In genomic region chr5:148952419-148952818, GRCm38 (mm10) we compare ENCODE assay signal across 9 mouse cellular contexts. TPM values are rescaled to one million over a fixed set of nuclear protein-coding genes. Genes with fewer than 3 reads are reported as not detected.
A peak's percentile ranks its signal among the peaks of the same experiment; 100 is the strongest.
DNase-seq lines count a peak whose midpoint lies in the region; ATAC-seq lines count a peak whose summit lies in the region.
"Had no signal": no experiment of that assay in that cellular context is flagged by ENCODE, and none has a peak within 500 bp of the region (broad histone marks: within the 10 kb centered on the region; RNA-seq: fewer than 3 reads in every experiment).

No protein-coding gene starts in this region.

- no peaks in the 10 kb centered on the region for H3K27me3 ChIP-seq in kidney, embryonic 16.5 days (ENCODE audit: insufficient read depth, low read length)

- no peak for ATAC-seq in kidney, embryonic 16.5 days (ENCODE audit: low FRiP score, low TSS enrichment)

- no peak overlapping the region for H3K4me2 ChIP-seq in kidney, embryonic 16.5 days (replicated peaks; ENCODE audit: low read depth, low read length)

- H3K4me1 ChIP-seq in kidney, embryonic 16.5 days (ENCODE audit: insufficient read depth, low read length): peaks cover 18% of the 10 kb centered on the region

- no peak overlapping the region for H3K4me3 ChIP-seq in kidney, embryonic 16.5 days (ENCODE audit: low read length)

- peak; percentile 64 for DNase-seq in adrenal gland, postnatal 14 days
- no peak for DNase-seq in adrenal gland, adult 8-10 months
- DNase-seq in kidney, adult 9 months: peak; percentile 65
- peak; percentile 76 for DNase-seq in adipocyte (ENCODE audit: low spot score)
- DNase-seq in lung, postnatal 36 days: peak; percentile 69
- peak; percentile 66 to 70 for DNase-seq in thymus, postnatal 36 days
- DNase-seq in urinary bladder, adult 18-20 months (ENCODE audit: low spot score in 2 of 2): no peak

- 0 out of 2 replicates have a peak, but pooled peaks cover 5% of the 10 kb centered on the region for H3K9me3 ChIP-seq in kidney, embryonic 16.5 days (ENCODE audit: low read length)

- WGBS in kidney, embryonic 16.5 days: 64% methylated on average over 6 of the region's 6 CpGs

- H3K9ac ChIP-seq in kidney, embryonic 16.5 days (replicated peaks; ENCODE audit: low read length): no peak overlapping the region

- H3K27ac ChIP-seq in kidney, embryonic 16.5 days (ENCODE audit: low read length): no peak overlapping the region

- no peaks in the 10 kb centered on the region for H3K36me3 ChIP-seq in kidney, embryonic 16.5 days (ENCODE audit: insufficient read depth, low read length)
- H3K36me3 ChIP-seq: G1E had no signal

RNA-seq across cellular contexts. Expression of gene Katnal1, which starts 23.3 kb away (rescaled TPM):
- 7.2 and 7.6 TPM in 2 replicates for total RNA-seq in adrenal gland, postnatal 14 days (2021)
- total RNA-seq in adrenal gland, adult 8-10 months (2022): 10 to 100 TPM in 3 of 4 experiments, 1 to 10 TPM in 1; 9.6 to 19.8 (median 13.2) TPM
- polyA plus RNA-seq in kidney, embryonic 16.5 days (2015; fragmentation: Nextera tagmentation; extraction: Ambion mirVana): 10.0 and 12.9 TPM in 2 replicates
- polyA plus RNA-seq: G1E had no signal

RNA-seq across cellular contexts. Expression of gene Gm42791, which starts 42.5 kb away (rescaled TPM):
- total RNA-seq in adrenal gland, postnatal 14 days (2021): 5.6 and 6.2 TPM in 2 replicates
- 1 to 10 TPM; 1.7 to 6.9 (median 5.2) TPM for total RNA-seq in adrenal gland, adult 8-10 months (2022)
- polyA plus RNA-seq in kidney, embryonic 16.5 days (2015; fragmentation: Nextera tagmentation; extraction: Ambion mirVana): 0.42 TPM in 1 of 2 replicates, not detected in the other
- total RNA-seq: G1E had no signal
- polyA plus RNA-seq: G1E had no signal

Comparison
In these comparisons a context has a peak if more than half of its experiments do, and no peak if none do; other contexts are left out.
1. DNase-seq: peak in adrenal gland, postnatal 14 days (single experiment), kidney, adult 9 months (single experiment), adipocyte (single experiment), lung, postnatal 36 days (single experiment) and thymus, postnatal 36 days (2 of 2); none in adrenal gland, adult 8-10 months (single experiment) and urinary bladder, adult 18-20 months (0 of 2).